Mouse (Mus musculus): ENCODE results near the gene Ptpdc1.

DNA sequence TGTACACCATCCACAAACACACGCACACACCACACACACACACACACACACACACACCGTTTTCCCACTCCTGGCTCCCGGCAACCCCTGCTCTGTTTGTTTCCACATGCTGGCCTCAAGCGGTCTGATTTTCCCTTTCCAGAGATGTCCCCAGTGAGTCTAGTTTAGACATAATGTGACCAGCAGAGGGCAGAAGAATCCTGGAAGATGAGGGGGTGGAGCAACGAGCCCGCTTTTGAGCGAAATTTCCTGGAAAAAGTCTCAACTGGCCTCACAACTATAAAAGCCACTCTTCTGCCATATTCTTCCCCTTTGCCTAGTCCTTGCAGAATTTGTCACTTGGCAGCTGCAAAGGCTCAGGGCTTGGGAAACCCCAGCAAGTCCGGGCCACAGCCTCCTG is 30.2 kb upstream of the Ptpdc1 start:
- TF ChIP-seq CTCF (IDR thresholded peaks at IDR 0.05; ENCODE audit: borderline replicate concordance, insufficient read depth, low read depth, low read length) (peak; percentile 73; the same call in 1 of the 2 replicates), POLR2A (IDR thresholded peaks at IDR 0.05; ENCODE audit: borderline replicate concordance, insufficient read depth, low read length) (no peak)

Measured in cerebellum, adult 2 months (tissue).